Mouse (Mus musculus) limb, embryonic 12.5 days (tissue): ENCODE data around the gene Vps41. TPM values are rescaled to one million over a fixed set of nuclear protein-coding genes. Genes with fewer than 3 reads are reported as not detected.
A peak's percentile ranks its signal among the peaks of the same experiment; 100 is the strongest.

Experiments used
- ATAC-seq: fragments of 200-750 bp; cut with Nextera tagmentation; 2 replicates; pipeline ENCODE4 v1.8.0; 2017; ENCODE audit warnings: low read depth, moderate TSS enrichment; ENCODE audit not compliant: insufficient number of reproducible peaks, insufficient read depth, low FRiP score, low TSS enrichment
- H3K27ac ChIP-seq: fragments of 300-500 bp; sonication (generic); 2 replicates; pipeline ENCODE4 v1.5.1; 2016; ENCODE audit warnings: mild to moderate bottlenecking, moderate library complexity
- H3K27me3 ChIP-seq: fragments of 300-500 bp; sonication (generic); 2 replicates; pipeline ENCODE4 v1.6.1; 2016; ENCODE audit warnings: mild to moderate bottlenecking, moderate library complexity
- H3K36me3 ChIP-seq: fragments of 300-500 bp; sonication (generic); 2 replicates; pipeline ENCODE4 v1.6.1; 2016; ENCODE audit warnings: mild to moderate bottlenecking, moderate library complexity
- H3K4me1 ChIP-seq: fragments of 300-500 bp; sonication (generic); replicated peaks from 2 replicates; pipeline ENCODE4 v1.6.1; 2016
- H3K4me2 ChIP-seq: fragments of 300-500 bp; sonication (generic); 2 replicates; pipeline ENCODE4 v1.6.1; 2016; ENCODE audit warnings: mild to moderate bottlenecking, moderate library complexity
- H3K4me3 ChIP-seq: fragments of 300-500 bp; sonication (generic); replicated peaks from 2 replicates; pipeline ENCODE4 v1.5.1; 2016; ENCODE audit warnings: mild to moderate bottlenecking
- H3K9ac ChIP-seq: fragments of 300-500 bp; sonication (generic); replicated peaks from 2 replicates; pipeline ENCODE4 v1.6.1; 2016; ENCODE audit warnings: mild to moderate bottlenecking, moderate library complexity
- H3K9me3 ChIP-seq: fragments of 300-500 bp; sonication (generic); 2 replicates; pipeline ENCODE4 v1.6.1; 2016; ENCODE audit warnings: mild to moderate bottlenecking, moderate library complexity
- WGBS: fragments of 180-500 bp; shearing (Covaris S2); methylation state at CpG from one replicate; pipeline ENCODE4 v1.1.7; 2016; 5-methylcytosine and 5-hydroxymethylcytosine counted together
- polyA plus RNA-seq: library from polyadenylated mRNA; unstranded; fragments of >200 nt; fragmentation: Nextera tagmentation; extraction: Ambion mirVana; gene quantifications from 2 replicates; pipeline ENCODE4 v1.2.1, GENCODE M21; 2016

Vps41 gene
- polyA plus RNA-seq, 1 experiment from 2014 or later = 73.1 TPM

DNA sequence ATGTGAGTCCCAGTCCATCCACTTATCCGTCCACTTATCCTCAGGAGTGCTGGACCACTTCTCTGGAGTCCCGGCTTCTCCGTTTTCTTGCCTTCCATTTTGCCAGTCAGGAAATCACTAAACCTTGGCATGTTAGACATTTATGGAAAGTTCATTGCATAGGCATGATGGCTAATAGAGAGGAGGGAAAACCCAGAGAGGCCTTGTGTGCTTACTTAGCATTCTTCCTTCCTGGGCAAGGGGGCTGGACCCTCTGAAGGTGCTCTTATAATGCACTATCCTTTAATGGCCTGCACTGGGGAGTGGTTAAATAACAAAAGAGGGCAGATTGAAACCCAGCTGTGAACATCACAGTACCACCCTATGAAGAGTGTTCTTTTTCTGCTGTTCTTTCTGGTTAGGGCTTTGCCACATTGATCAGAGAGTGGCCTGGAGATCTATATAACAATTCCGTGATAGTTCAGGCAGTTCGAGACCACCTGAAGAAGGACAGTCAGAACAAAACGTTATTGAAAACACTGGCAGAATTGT is 124.7 kb downstream of the Vps41 start:
- Histone ChIP-seq H3K9ac (no peak overlapping the region), H3K4me3 (no peak overlapping the region), H3K27me3 (no peaks in the 10 kb centered on the region), H3K9me3 (no peaks in the 10 kb centered on the region), H3K36me3 (peaks cover 18% of the 10 kb centered on the region), H3K4me1 (no peaks in the 10 kb centered on the region), H3K27ac (no peak overlapping the region), H3K4me2 (no peak overlapping the region)
- ATAC-seq = no peak
- 85% methylated on average over 6 of the region's 6 CpGs for WGBS

DNA sequence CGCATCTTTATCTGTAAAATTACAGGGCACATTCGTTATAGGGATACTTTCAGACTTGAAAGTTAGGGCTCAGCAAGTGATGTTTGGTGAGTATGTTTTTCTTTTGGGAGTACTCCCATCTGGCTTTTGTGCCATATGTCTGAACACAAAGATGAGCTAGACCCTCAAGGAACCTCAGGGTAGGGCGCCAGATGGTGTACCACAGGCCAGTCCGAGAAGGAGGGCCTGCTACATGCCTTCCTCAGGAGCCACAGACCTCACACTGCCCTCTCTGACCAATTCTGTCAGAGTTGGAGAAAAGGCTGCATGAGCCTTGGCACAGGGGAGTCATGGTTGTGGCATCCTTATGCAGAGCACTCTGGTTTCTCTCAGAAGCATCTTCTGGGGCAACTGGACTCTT is 125.5 kb downstream of the Vps41 start:
- H3K4me2 ChIP-seq = no peak overlapping the region
- H3K4me1 ChIP-seq = no peaks in the 10 kb centered on the region
- H3K27me3 ChIP-seq = no peaks in the 10 kb centered on the region
- WGBS = 94% methylated on average over 4 of the region's 4 CpGs
- peaks cover 18% of the 10 kb centered on the region for H3K36me3 ChIP-seq
- no peaks in the 10 kb centered on the region for H3K9me3 ChIP-seq
- no peak overlapping the region for H3K4me3 ChIP-seq
- no peak overlapping the region for H3K27ac ChIP-seq
- no peak for ATAC-seq
- H3K9ac ChIP-seq = no peak overlapping the region

DNA sequence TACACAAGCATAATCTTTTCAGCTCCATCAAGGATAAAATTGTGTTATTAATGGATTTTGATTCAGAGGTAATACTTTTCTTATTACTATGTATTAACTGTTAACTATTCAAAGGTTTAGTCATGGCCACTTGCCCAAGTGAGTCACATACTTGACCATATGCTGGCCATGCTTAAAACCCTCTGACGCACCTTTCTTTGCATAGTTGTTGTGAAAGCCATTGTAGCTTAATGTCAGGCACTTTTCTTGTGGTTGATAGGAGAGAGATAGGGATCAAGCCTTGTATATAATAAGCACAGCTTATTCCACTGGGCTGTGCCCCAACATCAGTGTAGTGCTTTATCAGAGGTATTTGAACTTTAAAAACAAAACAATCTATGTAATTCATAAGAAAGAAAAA is 126.5 kb downstream of the Vps41 start:
- H3K36me3 ChIP-seq = peaks cover 19% of the 10 kb centered on the region
- H3K4me1 ChIP-seq = no peaks in the 10 kb centered on the region
- no peaks in the 10 kb centered on the region for H3K9me3 ChIP-seq
- H3K4me2 ChIP-seq = no peak overlapping the region
- ATAC-seq = no peak
- no peak overlapping the region for H3K9ac ChIP-seq
- no peaks in the 10 kb centered on the region for H3K27me3 ChIP-seq
- 91% methylated on average over 1 of the region's 1 CpGs for WGBS
- H3K4me3 ChIP-seq = no peak overlapping the region
- no peak overlapping the region for H3K27ac ChIP-seq

DNA sequence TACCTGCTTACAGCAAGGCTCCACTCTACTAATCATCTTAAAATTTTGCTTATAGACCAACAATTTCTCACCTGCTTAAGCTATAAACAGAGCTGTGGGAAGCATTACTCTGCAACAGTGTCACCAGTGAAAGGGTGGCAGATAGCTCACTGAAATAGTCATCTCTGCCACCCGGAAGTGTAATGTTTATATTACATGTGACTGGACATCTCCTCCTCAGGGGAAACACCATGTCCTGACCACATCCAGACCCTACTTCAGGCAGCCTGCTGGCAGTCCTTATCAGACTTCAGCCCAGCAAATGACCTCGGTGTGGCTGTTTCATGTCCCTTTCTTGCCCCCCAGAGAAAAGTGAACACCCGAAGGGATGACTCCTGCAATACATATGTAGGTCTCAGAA is 130.3 kb downstream of the Vps41 start:
- H3K27ac ChIP-seq = no peak overlapping the region
- ATAC-seq = no peak
- H3K4me1 ChIP-seq = no peaks in the 10 kb centered on the region
- H3K4me2 ChIP-seq = no peak overlapping the region
- H3K27me3 ChIP-seq = no peaks in the 10 kb centered on the region
- 81% methylated on average over 3 of the region's 3 CpGs for WGBS
- no peak overlapping the region for H3K9ac ChIP-seq
- no peak overlapping the region for H3K4me3 ChIP-seq
- peaks cover 24% of the 10 kb centered on the region for H3K36me3 ChIP-seq
- no peaks in the 10 kb centered on the region for H3K9me3 ChIP-seq

DNA sequence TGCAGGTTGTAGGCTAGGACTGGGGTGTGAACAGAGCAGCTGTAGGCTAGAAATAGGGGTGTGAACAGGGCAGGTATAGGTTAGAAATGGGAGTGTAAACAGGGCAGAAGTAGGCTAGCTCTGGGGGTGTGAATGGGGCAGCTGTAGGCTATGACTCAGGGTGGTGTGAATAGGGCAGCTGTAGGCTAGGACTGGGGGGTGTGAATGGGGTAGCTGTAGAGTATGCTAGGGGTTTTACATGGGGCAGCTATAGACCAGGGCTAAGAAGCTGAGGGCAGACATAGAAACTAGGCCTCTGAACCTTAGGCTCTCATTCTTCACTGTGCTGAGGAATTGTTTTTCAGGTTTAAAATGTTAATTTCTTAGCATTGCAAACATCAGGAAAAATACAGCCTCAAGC is 132.5 kb downstream of the Vps41 start:
- no peaks in the 10 kb centered on the region for H3K9me3 ChIP-seq
- no peak overlapping the region for H3K4me2 ChIP-seq
- no peak overlapping the region for H3K9ac ChIP-seq
- H3K27ac ChIP-seq = no peak overlapping the region
- no peaks in the 10 kb centered on the region for H3K4me1 ChIP-seq
- no peak overlapping the region for H3K4me3 ChIP-seq
- no peaks in the 10 kb centered on the region for H3K27me3 ChIP-seq
- no peak for ATAC-seq
- peaks cover 25% of the 10 kb centered on the region for H3K36me3 ChIP-seq

DNA sequence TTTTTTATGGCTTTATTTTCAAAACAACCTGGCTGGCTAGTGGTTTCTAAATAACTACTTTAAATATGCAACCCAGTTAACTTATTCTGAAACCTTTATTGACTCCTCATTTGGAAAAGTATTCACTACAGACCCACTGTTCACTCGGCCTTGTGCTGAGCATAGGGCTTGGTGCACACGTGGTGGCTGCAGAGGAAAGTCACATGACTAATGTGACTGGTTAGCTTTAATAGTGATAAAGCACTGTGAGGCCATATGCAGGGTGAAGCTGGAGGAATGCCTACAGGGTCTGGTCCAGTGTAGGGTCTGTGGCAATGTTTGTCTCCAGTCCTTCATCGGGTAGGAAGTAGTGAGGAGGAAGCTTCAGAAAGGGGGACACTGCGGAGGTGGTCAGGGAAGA is 134.1 kb downstream of the Vps41 start:
- no peak overlapping the region for H3K27ac ChIP-seq
- 60% methylated on average over 4 of the region's 4 CpGs for WGBS
- no peak overlapping the region for H3K9ac ChIP-seq
- H3K9me3 ChIP-seq = no peaks in the 10 kb centered on the region
- no peak overlapping the region for H3K4me3 ChIP-seq
- peaks cover 27% of the 10 kb centered on the region for H3K36me3 ChIP-seq
- H3K27me3 ChIP-seq = no peaks in the 10 kb centered on the region
- H3K4me1 ChIP-seq = no peaks in the 10 kb centered on the region
- no peak overlapping the region for H3K4me2 ChIP-seq
- ATAC-seq = peak; percentile 57; the same call in 1 of the 2 replicates

DNA sequence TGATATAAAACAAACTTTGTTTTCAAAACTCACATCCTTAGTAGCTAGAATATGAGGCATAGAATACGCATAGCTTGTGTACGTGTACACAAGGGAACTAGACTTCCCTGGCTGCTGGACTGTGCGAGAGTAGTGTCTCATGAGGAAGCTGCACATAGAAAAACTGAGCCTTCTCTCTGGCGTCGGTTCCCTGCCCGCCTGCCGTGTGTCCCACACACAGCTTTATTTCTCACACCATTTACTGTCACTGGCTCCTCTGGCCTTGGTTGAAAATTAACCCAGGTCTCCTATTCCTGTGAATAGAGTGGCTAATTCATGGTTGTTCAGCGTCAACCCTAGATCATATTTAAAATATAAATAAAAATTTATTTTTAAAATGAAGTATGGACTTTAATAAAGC is 135.6 kb downstream of the Vps41 start:
- no peak overlapping the region for H3K9ac ChIP-seq
- 91% methylated on average over 8 of the region's 8 CpGs for WGBS
- no peak for ATAC-seq
- H3K27me3 ChIP-seq = no peaks in the 10 kb centered on the region
- no peak overlapping the region for H3K4me3 ChIP-seq
- peaks cover 21% of the 10 kb centered on the region for H3K36me3 ChIP-seq
- no peaks in the 10 kb centered on the region for H3K9me3 ChIP-seq
- H3K27ac ChIP-seq = no peak overlapping the region
- no peak overlapping the region for H3K4me2 ChIP-seq
- H3K4me1 ChIP-seq = no peaks in the 10 kb centered on the region

DNA sequence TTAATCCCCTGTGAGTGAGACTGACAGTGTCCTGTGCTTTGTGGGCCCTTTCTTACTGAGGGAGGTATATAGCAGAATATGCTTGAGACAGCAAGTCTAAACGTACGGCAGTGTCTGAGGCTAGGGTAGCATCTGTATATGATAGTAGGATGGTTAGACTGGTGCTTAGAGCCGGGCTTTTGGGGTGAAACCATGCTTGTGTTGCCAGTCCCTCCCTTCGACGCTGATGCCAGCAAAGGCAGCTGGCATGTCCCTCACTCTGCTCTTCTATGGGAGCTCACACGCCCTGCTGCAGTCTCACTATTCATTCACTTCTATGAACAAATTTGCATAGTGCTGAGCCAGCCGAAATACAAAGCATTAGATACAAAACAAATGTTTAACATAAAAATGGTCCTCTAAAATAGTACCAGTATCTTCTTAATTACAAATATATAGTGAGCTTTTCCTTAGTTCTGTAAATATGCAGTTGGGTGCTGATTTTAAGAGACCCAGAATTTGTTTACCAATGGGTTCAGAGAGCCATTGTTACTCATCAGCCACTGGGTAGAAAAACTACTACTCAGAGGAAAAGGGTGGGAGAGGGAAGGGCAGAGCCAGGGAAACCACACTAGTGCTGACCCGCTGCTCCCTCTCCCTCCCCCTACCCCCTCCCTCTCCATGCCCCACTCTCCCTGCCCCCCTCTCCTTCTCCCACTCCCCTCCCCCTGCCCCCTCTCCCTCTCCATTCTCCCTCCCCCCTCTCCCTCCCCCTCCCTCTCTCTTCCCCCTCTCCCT is 139.1 kb downstream of the Vps41 start:
- Histone ChIP-seq H3K4me2 (no peak overlapping the region), H3K27me3 (no peaks in the 10 kb centered on the region), H3K4me3 (no peak overlapping the region), H3K27ac (no peak overlapping the region), H3K9me3 (no peaks in the 10 kb centered on the region), H3K4me1 (no peaks in the 10 kb centered on the region), H3K36me3 (peaks cover 19% of the 10 kb centered on the region), H3K9ac (no peak overlapping the region)
- WGBS = 87% methylated on average over 8 of the region's 8 CpGs
- no peak for ATAC-seq

DNA sequence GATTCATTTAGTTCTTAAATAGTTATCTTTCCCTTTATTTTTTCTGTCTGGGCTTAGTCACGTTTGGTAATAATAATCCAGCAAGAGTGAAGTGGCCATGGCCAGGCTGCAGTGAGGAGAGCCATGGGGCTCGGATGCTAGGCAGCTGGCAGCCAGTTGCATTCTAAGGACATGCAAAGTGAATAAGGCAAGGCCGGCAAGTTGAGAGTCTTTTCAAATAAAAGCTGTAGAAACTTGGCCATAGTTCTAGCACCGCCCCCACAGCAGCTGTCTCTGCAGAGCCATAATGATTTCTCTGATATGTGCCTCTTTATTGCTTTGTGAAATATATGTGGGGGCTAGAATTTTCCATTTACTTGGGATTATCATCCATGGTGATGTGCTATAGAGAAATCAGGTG is 141.1 kb downstream of the Vps41 start:
- Histone ChIP-seq H3K4me3 (no peak overlapping the region), H3K4me1 (no peaks in the 10 kb centered on the region), H3K27ac (no peak overlapping the region), H3K9me3 (no peaks in the 10 kb centered on the region), H3K4me2 (no peak overlapping the region), H3K27me3 (no peaks in the 10 kb centered on the region), H3K36me3 (peaks cover 33% of the 10 kb centered on the region), H3K9ac (no peak overlapping the region)
- WGBS = 80% methylated on average over 4 of the region's 4 CpGs
- no peak for ATAC-seq

DNA sequence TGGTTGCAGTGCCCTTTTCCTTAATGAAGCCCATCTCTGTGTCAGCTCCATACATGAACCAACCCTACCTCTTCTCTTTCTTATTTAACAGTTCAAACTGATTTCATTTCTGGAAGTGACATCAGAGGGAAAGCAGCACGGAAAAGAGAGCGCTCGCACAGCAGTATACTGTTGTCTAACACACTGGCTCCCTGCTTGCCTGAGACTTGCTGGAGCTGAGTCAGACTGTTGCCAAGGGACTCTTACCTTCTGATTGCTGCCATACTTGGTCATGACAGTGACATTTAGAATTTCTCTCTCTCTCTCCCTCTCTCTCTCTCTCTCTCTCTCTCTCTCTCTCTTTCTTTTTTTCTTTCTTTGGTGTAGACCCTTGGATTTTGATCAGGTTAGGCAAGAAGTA is 142.3 kb downstream of the Vps41 start:
- Histone ChIP-seq H3K4me1 (no peaks in the 10 kb centered on the region), H3K4me2 (no peak overlapping the region), H3K27ac (no peak overlapping the region), H3K9me3 (no peaks in the 10 kb centered on the region), H3K4me3 (no peak overlapping the region), H3K27me3 (no peaks in the 10 kb centered on the region), H3K9ac (no peak overlapping the region), H3K36me3 (peaks cover 37% of the 10 kb centered on the region)
- 91% methylated on average over 3 of the region's 3 CpGs for WGBS
- ATAC-seq = no peak

DNA sequence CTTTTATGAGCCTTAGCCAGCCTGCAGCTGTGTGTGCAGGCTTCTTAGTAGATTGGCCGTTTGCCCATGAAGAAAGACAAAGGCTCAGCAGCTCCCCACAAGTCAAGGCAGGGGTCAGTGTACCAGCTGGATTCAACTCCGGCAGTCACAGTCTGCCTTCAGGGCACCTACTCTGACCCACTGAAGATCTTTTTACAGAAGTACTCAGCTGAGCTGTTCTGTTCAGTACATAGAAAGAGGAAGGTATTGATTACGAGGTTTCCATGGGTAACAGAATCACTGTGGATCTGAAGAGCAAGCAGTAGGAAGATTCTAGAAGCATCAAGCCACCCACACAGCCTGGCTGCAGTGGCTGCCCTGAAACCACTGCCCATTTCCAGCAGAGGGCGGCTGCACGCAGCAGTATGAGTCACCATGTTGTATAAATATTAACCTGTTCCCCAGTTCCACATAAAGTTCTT is 151.0 kb downstream of the Vps41 start:
- no peaks in the 10 kb centered on the region for H3K9me3 ChIP-seq
- ATAC-seq = peak; percentile 83
- peaks cover 11% of the 10 kb centered on the region for H3K4me1 ChIP-seq
- H3K4me3 ChIP-seq = no peak overlapping the region
- 37% methylated on average over 5 of the region's 5 CpGs for WGBS
- peaks cover 12% of the 10 kb centered on the region for H3K36me3 ChIP-seq
- peak overlapping the region; percentile 85 for H3K27ac ChIP-seq
- H3K27me3 ChIP-seq = no peaks in the 10 kb centered on the region
- H3K9ac ChIP-seq = no peak overlapping the region
- no peak overlapping the region for H3K4me2 ChIP-seq

DNA sequence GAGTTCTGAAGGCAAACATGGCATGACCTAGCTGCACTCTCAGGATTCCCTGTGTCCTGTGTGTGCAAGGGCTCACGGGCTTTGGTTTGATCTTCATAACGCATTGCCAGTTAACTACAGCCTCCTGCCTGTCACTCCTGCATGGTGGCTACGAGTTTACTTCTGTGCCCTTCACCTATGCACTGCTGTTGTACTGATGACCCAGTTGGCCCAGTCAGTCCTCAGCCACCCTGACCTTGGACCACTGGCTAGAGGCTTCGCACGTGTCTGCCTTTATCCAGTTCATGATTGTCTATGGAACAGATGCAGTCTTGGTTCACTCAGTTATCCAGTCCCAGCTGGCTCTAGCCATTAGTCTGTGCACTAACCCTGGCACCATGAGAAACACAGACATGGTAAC is 151.7 kb downstream of the Vps41 start:
- peaks cover 11% of the 10 kb centered on the region for H3K36me3 ChIP-seq
- H3K27ac ChIP-seq = no peak overlapping the region
- no peak for ATAC-seq
- H3K27me3 ChIP-seq = no peaks in the 10 kb centered on the region
- H3K9ac ChIP-seq = no peak overlapping the region
- WGBS = 97% methylated on average over 5 of the region's 5 CpGs
- no peak overlapping the region for H3K4me2 ChIP-seq
- no peaks in the 10 kb centered on the region for H3K9me3 ChIP-seq
- peaks cover 11% of the 10 kb centered on the region for H3K4me1 ChIP-seq
- no peak overlapping the region for H3K4me3 ChIP-seq
